Mouse (Mus musculus) thymus, adult 18-20 months (tissue): ENCODE measurements around the gene Arhgap11a.

ENCODE experiments used
- DNase-seq, 2 experiments: peaks; one replicate each; pipeline ENCODE4 v3.0.0; 2022; ENCODE audit warnings: mixed read lengths in 2 of 2

Gene Arhgap11a

GRCm38 (mm10) chr2:113817681-113818606, 30.5 kb downstream of the Arhgap11a start:
- no peak for DNase-seq

- no peak for DNase-seq
Measured at GRCm38 (mm10) chr2:113807640-113808039, 40.8 kb downstream of the Arhgap11a start.

- DNase-seq = no peak
Measured at GRCm38 (mm10) chr2:113806851-113807577, 41.4 kb downstream of the Arhgap11a start.

- DNase-seq = no peak
Measured at GRCm38 (mm10) chr2:113805765-113806164, 42.7 kb downstream of the Arhgap11a start.

GRCm38 (mm10) chr2:113803753-113804152, 44.7 kb downstream of the Arhgap11a start:
- DNase-seq = no peak

GRCm38 (mm10) chr2:113800846-113801245, 47.6 kb downstream of the Arhgap11a start:
- DNase-seq = no peak

GRCm38 (mm10) chr2:113798605-113799004, 49.9 kb downstream of the Arhgap11a start:
- DNase-seq = no peak

GRCm38 (mm10) chr2:113795186-113795585, 53.3 kb downstream of the Arhgap11a start:
- DNase-seq = no peak

GRCm38 (mm10) chr2:113793521-113793920, 54.9 kb downstream of the Arhgap11a start:
- no peak for DNase-seq

GRCm38 (mm10) chr2:113788821-113789387, 59.6 kb downstream of the Arhgap11a start:
- no peak for DNase-seq

GRCm38 (mm10) chr2:113787882-113788281, 60.6 kb downstream of the Arhgap11a start:
- no peak for DNase-seq

GRCm38 (mm10) chr2:113784851-113785250, 63.6 kb downstream of the Arhgap11a start:
- no peak for DNase-seq

- no peak for DNase-seq
Measured at GRCm38 (mm10) chr2:113781521-113781920, 66.9 kb downstream of the Arhgap11a start.
